Mouse (Mus musculus): ENCODE measurements around the gene Gm49630. TPM values are rescaled to one million over a fixed set of nuclear protein-coding genes. Genes with fewer than 3 reads are reported as not detected.

The Gm49630 gene
- total RNA-seq, 2 experiments from 2014 or later = not detected

Other genes with a start within 250 kb of the Gm49630 start
- gene Rps6ka2, start 201.9 kb downstream of the Gm49630 start, total RNA-seq (2021) = 10 to 100 TPM; 50.1 to 55.8 TPM
- not detected for gene Tcp10a, start 47.3 kb downstream of the Gm49630 start, total RNA-seq (2021)
- not detected for gene Ttll2, start 19.3 kb downstream of the Gm49630 start, total RNA-seq (2021)
- under 1 TPM in 1 of 2 experiments, not detected in 1; 0.08 TPM for gene Unc93a2, start 13.5 kb upstream of the Gm49630 start, total RNA-seq (2021)

Data from gastrocnemius, postnatal 14 days (tissue).